15 mouse cellular contexts compared by ENCODE assay signal in genomic region chr13:54173941-54174340, GRCm38 (mm10). TPM values are rescaled to one million over a fixed set of nuclear protein-coding genes. Genes with fewer than 3 reads are reported as not detected.
"Had no signal": no experiment of that assay in that cellular context is flagged by ENCODE, and none has a peak within 500 bp of the region (broad histone marks: within the 10 kb centered on the region; RNA-seq: fewer than 3 reads in every experiment).

No protein-coding gene starts in this region.

- H3K4me1 ChIP-seq: liver, embryonic 13.5 days had no signal

- H3K4me3 ChIP-seq: layer of hippocampus, adult 2 months; liver, embryonic 13.5 days; midbrain, embryonic 10.5 days had no signal

- H3K27ac ChIP-seq: kidney, postnatal 0 days; layer of hippocampus, adult 2 months; liver, embryonic 13.5 days; midbrain, embryonic 10.5 days had no signal

- DNase-seq: kidney, adult 18-20 months; kidney, adult 9 months; kidney, postnatal 25 days; layer of hippocampus, adult 9-11 months; liver, embryonic 13.5 days; lung, adult 2 months; lung, postnatal 14 days; midbrain, embryonic 14.5 days; right cerebral cortex, postnatal 25 days; thymus, adult 18-20 months had no signal

RNA-seq across cellular contexts. Expression of gene Hrh2, which starts 18.0 kb away (rescaled TPM):
- polyA plus RNA-seq: limb, embryonic 11.5 days; neural tube, embryonic 11.5 days had no signal
